Mouse (Mus musculus) stomach, postnatal 0 days (tissue): ENCODE data around the gene Tex2.

ENCODE experiments used
- CTCF ChIP-seq: IDR thresholded peaks from 2 replicates; pipeline ENCODE4 v1.5.1; 2016; ENCODE audit warnings: antibody characterized with exemption, low read depth, mild to moderate bottlenecking, moderate library complexity
- EP300 ChIP-seq: optimal IDR thresholded peaks from 2 replicates; pipeline ENCODE3; 2016; ENCODE audit warnings: antibody characterized with exemption

GRCm38 (mm10) chr11:106633456-106633855 lies 20.2 kb upstream of the Tex2 start:
- no peak for TF ChIP-seq EP300
- TF ChIP-seq CTCF: no peak
